Mouse (Mus musculus): Measurements from ENCODE around the gene Tbc1d4. TPM values are rescaled to one million over a fixed set of nuclear protein-coding genes. Genes with fewer than 3 reads are reported as not detected.
"Not testable (repeated sequence)": the region's sequence is repeated elsewhere in the genome, so short reads cannot be mapped to it uniquely, and the experiment has no call there.

The Tbc1d4 gene
- polyA plus RNA-seq, 1 experiment from 2014 or later = 25.5 TPM

DNA sequence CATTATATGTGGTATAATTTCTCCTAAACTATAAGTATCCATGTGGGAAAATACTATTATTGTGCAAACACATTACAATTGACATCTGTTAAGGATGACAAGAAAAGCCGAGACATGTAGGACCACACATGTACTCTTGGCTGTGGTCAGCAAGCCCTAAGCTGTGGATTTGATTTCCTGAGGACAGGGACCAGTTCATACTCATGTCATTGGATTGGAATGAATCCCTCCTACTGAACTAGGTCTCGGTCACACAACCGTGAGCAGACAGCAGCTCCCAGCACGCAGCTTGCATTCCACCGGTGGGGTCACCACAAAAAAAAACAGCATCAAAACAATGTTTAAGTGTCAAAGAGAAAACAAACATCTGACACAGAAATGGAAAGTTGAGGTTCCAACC is 15.0 kb downstream of the Tbc1d4 start:
- 55% methylated on average over 5 of the region's 5 CpGs for WGBS
- no peak overlapping the region for H3K27ac ChIP-seq
- H3K4me2 ChIP-seq = no peak overlapping the region
- no peaks in the 10 kb centered on the region for H3K9me3 ChIP-seq (replicated peaks)
- ATAC-seq (replicated peaks; ENCODE audit: insufficient number of reproducible peaks, insufficient read depth, low FRiP score, low read depth) = no peak
- H3K9ac ChIP-seq = no peak overlapping the region
- H3K4me3 ChIP-seq = no peak overlapping the region
- H3K4me1 ChIP-seq (replicated peaks) = peaks cover 20% of the 10 kb centered on the region
- no peaks in the 10 kb centered on the region for H3K27me3 ChIP-seq
- H3K36me3 ChIP-seq = no peaks in the 10 kb centered on the region

DNA sequence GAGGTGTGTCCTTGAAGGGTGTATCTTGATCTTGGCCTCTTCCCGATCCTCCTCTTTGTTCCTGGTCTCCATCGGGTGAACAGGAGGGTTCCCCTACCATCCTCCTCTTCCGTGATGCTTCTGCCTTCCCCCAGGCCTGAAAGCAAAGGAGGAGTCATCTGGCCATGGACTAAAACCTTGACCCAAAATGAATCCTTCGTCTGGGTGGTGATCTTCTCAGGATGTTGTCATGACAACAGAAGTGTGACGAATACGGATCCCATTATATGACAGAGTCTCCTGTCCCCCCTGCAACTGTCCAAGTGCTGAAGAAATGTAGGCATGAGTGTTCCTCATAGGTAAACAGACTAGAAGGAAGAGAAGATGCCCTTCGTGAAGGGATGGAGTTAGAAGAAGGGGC is 15.7 kb downstream of the Tbc1d4 start:
- WGBS = 81% methylated on average over 7 of the region's 7 CpGs
- Histone ChIP-seq H3K4me1 (replicated peaks) (peaks cover 20% of the 10 kb centered on the region), H3K9ac (no peak overlapping the region), H3K4me3 (no peak overlapping the region), H3K4me2 (no peak overlapping the region), H3K27ac (no peak overlapping the region), H3K27me3 (no peaks in the 10 kb centered on the region), H3K36me3 (no peaks in the 10 kb centered on the region), H3K9me3 (replicated peaks) (no peaks in the 10 kb centered on the region)
- no peak for ATAC-seq (replicated peaks; ENCODE audit: insufficient number of reproducible peaks, insufficient read depth, low FRiP score, low read depth)

DNA sequence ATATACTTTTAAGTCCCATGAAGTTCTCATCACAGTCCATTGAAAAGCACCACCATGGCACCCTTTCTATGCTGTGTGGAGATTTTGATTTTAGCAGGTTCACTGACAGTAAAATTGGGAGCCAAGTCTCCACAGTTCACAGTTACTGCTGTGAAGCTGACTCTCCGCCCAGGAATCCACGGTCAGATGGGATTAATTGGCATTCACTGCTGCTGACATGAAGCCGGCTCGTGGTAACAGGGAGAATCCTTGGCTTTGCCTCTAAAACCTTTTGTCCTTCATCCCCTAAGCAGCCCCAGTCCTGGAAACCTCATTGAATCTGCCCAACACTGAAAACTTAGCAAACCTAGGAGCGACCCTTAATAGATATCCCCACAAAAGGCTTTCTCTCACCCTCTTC is 17.9 kb downstream of the Tbc1d4 start:
- H3K4me3 ChIP-seq = no peak overlapping the region
- WGBS = 66% methylated on average over 5 of the region's 5 CpGs
- no peak overlapping the region for H3K4me2 ChIP-seq
- H3K27me3 ChIP-seq = no peaks in the 10 kb centered on the region
- no peaks in the 10 kb centered on the region for H3K9me3 ChIP-seq (replicated peaks)
- no peak overlapping the region for H3K9ac ChIP-seq
- no peak overlapping the region for H3K27ac ChIP-seq
- H3K36me3 ChIP-seq = no peaks in the 10 kb centered on the region
- ATAC-seq (replicated peaks; ENCODE audit: insufficient number of reproducible peaks, insufficient read depth, low FRiP score, low read depth) = no peak
- H3K4me1 ChIP-seq (replicated peaks) = peaks cover 38% of the 10 kb centered on the region

DNA sequence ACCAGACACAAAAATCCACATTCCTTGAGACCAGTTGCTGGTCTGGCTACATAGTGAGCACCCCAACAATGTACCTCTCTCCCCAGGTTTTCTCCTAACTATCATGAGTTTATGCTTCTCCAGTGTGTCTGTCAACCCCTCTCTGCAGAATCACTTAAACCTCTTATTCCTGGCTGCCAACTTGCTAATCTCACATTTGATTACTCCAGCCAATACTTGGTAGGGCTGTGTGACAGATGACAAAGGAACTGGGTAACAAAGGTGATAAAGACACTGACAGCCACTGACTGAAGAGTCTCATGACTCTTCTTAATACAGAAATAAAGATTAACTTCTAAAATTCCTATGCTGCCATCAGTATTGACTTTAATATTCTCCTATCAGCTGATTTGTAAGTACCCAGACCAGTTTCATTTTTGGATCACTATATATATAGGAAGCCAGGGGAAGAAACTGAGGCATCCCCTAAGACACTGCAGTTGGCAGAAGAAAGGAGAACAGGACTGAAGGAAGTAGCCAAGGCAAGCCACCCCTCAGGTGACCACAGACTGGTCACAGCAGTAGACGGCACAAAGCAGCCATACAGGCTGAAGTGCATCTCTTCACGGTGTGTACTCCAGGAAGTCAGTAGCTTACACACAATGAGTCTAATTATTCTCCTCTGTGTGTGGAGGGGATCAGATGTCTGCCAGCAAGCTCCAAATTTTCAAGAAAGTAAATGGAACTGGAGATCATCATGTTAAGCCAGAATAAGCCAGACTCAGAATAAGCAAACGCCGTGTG is 20.6 kb downstream of the Tbc1d4 start:
- H3K27ac ChIP-seq = peak overlapping the region; percentile 49; the same call in 1 of the 2 replicates

DNA sequence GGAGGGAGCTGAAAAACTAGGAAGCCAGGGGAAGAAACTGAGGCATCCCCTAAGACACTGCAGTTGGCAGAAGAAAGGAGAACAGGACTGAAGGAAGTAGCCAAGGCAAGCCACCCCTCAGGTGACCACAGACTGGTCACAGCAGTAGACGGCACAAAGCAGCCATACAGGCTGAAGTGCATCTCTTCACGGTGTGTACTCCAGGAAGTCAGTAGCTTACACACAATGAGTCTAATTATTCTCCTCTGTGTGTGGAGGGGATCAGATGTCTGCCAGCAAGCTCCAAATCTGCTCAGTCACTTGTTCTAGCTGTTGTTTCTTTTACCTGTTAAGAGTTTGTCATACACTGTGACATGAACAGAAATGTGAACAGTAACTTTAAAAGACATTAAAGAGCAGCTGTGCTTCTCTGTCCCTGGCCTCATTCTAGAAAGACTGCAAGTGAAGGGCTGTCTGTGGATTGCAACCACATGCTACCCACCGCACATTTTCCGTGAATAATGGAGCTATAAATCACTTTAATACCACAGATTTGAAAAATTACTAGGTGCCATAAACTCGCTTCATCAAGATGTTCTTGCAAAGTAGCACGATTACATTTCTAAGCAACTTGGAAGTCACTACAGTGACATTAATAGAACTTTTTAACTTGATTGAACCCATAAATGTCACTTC is 21.5 kb downstream of the Tbc1d4 start:
- Histone ChIP-seq H3K4me1 (replicated peaks) (peaks cover 25% of the 10 kb centered on the region), H3K27ac (peak overlapping the region; percentile 50)
- ATAC-seq (replicated peaks; ENCODE audit: insufficient number of reproducible peaks, insufficient read depth, low FRiP score, low read depth); H3K36me3 ChIP-seq; H3K4me3 ChIP-seq; H3K9me3 ChIP-seq (replicated peaks); H3K9ac ChIP-seq; H3K27me3 ChIP-seq; H3K4me2 ChIP-seq: not testable (repeated sequence)
- WGBS = 73% methylated on average over 4 of the region's 6 CpGs

More for the DNA sequence above, 20.6 kb downstream of the Tbc1d4 start:
- H3K4me1 ChIP-seq (replicated peaks) = peaks cover 25% of the 10 kb centered on the region
- not testable (repeated sequence) for H3K27me3 ChIP-seq; H3K9me3 ChIP-seq (replicated peaks); H3K9ac ChIP-seq; ATAC-seq (replicated peaks; ENCODE audit: insufficient number of reproducible peaks, insufficient read depth, low FRiP score, low read depth); H3K36me3 ChIP-seq; H3K4me3 ChIP-seq
- peak overlapping the region; percentile 6; the same call in 1 of the 2 replicates for H3K4me2 ChIP-seq
- 45% methylated on average over 3 of the region's 4 CpGs for WGBS

DNA sequence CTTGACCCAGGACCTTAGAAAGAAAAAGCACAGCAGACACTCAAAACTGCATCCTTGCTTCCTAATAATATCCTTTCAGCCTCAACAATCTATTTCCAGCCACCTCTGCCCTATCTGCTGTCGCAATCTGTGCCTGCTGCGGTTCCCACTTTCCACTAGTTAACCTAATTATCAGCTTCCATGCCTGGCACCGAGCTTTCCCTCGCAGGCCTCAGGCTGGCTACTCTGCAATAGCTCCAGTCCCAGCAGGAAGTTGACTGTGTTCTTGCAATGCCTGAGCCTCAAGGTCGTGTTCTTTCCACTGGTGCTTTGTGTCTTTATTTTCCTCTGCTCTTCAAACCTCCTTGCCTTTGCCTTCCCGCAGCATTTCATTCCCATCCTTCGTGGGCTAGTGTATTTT is 22.9 kb downstream of the Tbc1d4 start:
- no peak overlapping the region for H3K4me2 ChIP-seq
- peak overlapping the region; percentile 48 for H3K27ac ChIP-seq
- no peaks in the 10 kb centered on the region for H3K36me3 ChIP-seq
- H3K4me1 ChIP-seq (replicated peaks) = peaks cover 25% of the 10 kb centered on the region
- no peaks in the 10 kb centered on the region for H3K27me3 ChIP-seq
- H3K9ac ChIP-seq = no peak overlapping the region
- WGBS = 36% methylated on average over 7 of the region's 7 CpGs
- ATAC-seq (replicated peaks; ENCODE audit: insufficient number of reproducible peaks, insufficient read depth, low FRiP score, low read depth) = no peak
- H3K4me3 ChIP-seq = no peak overlapping the region
- H3K9me3 ChIP-seq (replicated peaks) = no peaks in the 10 kb centered on the region

DNA sequence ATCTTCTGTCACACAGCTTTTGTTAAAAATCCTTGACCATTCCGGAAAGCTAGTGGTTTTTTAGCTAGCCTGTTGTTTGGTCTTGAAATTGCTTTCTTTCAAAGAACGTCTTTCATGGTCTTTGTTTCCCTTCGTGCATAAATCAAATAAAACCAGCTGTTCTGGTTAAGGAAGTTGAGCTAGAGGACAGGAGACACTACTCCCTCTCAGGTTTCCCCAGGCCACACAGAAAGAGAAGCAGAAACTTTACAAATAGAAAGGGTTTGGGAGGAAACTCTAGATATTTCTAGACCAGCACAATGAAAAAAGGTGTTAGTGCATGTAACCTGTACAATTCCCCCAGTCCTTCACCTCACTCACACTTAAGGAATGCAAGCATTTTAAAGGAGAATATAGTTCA is 33.3 kb downstream of the Tbc1d4 start:
- no peak overlapping the region for H3K9ac ChIP-seq
- no peak overlapping the region for H3K4me2 ChIP-seq
- H3K4me1 ChIP-seq (replicated peaks) = peaks cover 13% of the 10 kb centered on the region
- H3K9me3 ChIP-seq (replicated peaks) = no peaks in the 10 kb centered on the region
- no peak overlapping the region for H3K27ac ChIP-seq
- no peaks in the 10 kb centered on the region for H3K36me3 ChIP-seq
- no peak overlapping the region for H3K4me3 ChIP-seq
- H3K27me3 ChIP-seq = no peaks in the 10 kb centered on the region
- ATAC-seq (replicated peaks; ENCODE audit: insufficient number of reproducible peaks, insufficient read depth, low FRiP score, low read depth) = no peak
- 53% methylated on average over 3 of the region's 3 CpGs for WGBS

DNA sequence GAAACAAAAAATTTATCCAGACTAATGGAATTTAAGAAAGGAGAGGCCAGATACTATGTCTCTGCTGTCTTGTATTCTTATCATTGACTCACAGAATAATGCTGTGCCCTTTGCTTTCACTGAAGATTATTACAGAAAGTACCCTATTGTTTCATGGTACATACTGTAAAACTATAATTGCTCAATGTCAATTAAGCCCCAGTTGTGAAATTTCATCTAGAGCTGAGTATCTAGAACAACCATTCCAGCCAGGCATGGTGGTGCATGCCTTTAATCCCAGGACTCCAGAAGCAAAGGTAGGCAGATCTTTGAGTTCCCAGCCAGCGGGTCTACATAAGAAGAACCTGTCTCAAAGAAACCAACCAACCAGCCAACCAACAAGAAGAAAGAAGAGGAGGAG is 34.5 kb downstream of the Tbc1d4 start:
- Histone ChIP-seq H3K4me3 (no peak overlapping the region), H3K4me2 (no peak overlapping the region), H3K27me3 (no peaks in the 10 kb centered on the region), H3K9ac (no peak overlapping the region), H3K4me1 (replicated peaks) (peaks cover 18% of the 10 kb centered on the region), H3K36me3 (no peaks in the 10 kb centered on the region), H3K27ac (no peak overlapping the region), H3K9me3 (replicated peaks) (no peaks in the 10 kb centered on the region)
- WGBS = 77% methylated on average over 1 of the region's 1 CpGs
- ATAC-seq (replicated peaks; ENCODE audit: insufficient number of reproducible peaks, insufficient read depth, low FRiP score, low read depth) = no peak

DNA sequence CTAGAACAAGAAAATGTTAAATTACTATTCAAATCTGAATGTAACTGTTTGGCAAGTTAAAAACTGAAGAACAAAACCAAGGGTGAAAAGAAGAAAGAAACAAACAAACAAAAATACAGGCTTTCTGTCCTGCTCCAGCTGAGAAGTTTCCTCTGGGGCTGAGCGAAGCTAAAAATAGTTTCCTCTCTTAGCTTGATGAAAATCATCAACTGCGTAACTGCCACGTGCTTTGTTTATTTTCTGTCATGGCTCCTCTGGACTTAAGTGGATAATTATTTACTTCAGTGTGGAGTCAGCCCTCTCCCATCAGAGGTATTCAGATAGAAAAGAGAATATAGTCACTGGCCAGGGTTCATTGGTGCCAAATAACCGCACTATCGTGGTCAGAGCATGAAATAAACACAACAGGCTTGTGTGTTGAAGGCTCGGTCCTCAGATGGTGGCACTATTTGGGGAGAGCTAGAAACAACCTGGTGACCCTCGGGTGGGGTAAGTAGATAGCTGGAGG is 35.8 kb downstream of the Tbc1d4 start:
- H3K36me3 ChIP-seq = no peaks in the 10 kb centered on the region
- H3K9me3 ChIP-seq (replicated peaks) = no peaks in the 10 kb centered on the region
- H3K9ac ChIP-seq = no peak overlapping the region
- 33% methylated on average over 7 of the region's 7 CpGs for WGBS
- ATAC-seq (replicated peaks; ENCODE audit: insufficient number of reproducible peaks, insufficient read depth, low FRiP score, low read depth) = no peak
- no peak overlapping the region for H3K4me3 ChIP-seq
- H3K27ac ChIP-seq = peak overlapping the region; percentile 72
- H3K27me3 ChIP-seq = no peaks in the 10 kb centered on the region
- H3K4me1 ChIP-seq (replicated peaks) = peaks cover 26% of the 10 kb centered on the region
- H3K4me2 ChIP-seq = no peak overlapping the region

DNA sequence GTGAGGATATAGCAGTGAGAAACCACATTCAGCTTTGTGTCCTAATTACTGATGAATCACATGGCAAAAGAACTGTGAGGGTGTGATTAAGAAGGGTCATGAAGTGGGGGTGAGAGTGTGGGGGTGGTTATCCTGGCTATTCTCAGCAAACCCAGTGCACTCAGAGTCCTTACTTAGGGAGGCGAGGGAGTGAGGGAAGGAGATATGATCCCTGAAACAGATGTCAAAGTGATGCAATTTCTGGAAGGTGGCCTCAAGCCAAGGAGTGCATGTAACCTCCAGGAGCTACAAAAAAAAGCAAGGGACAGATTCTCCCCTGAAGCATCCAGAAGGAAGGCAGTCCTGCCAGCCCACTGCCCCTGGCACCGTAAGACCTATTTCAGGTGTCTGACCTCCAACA is 40.2 kb downstream of the Tbc1d4 start:
- H3K9ac ChIP-seq = no peak overlapping the region

DNA sequence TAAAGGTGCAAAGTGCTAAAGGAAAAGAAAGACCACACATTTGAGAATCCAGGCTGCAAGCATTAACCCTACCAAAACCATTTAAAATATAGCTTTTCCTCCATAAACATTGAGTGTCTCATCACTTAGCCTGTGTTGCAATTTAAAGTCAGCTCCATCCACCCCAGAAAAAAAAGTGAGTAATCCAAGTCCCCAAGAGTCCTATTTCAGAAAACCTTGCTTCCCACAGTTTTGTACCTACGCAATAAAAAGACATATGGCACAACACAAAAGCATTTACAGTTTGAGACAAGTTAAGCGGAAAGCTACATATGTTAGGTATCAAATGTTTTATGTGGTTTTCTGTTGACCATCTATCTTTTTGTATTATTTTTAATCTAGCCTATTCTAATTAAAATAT is 42.3 kb downstream of the Tbc1d4 start:
- WGBS = 98% methylated on average over 2 of the region's 2 CpGs
- Histone ChIP-seq H3K9me3 (replicated peaks) (no peaks in the 10 kb centered on the region), H3K36me3 (no peaks in the 10 kb centered on the region), H3K4me1 (replicated peaks) (peaks cover 21% of the 10 kb centered on the region), H3K4me3 (no peak overlapping the region), H3K27me3 (no peaks in the 10 kb centered on the region), H3K9ac (no peak overlapping the region), H3K4me2 (no peak overlapping the region), H3K27ac (no peak overlapping the region)
- no peak for ATAC-seq (replicated peaks; ENCODE audit: insufficient number of reproducible peaks, insufficient read depth, low FRiP score, low read depth)

More for the DNA sequence above, 40.2 kb downstream of the Tbc1d4 start:
- Histone ChIP-seq H3K4me3 (no peak overlapping the region), H3K27ac (no peak overlapping the region), H3K27me3 (no peaks in the 10 kb centered on the region), H3K4me1 (replicated peaks) (peaks cover 28% of the 10 kb centered on the region), H3K9me3 (replicated peaks) (no peaks in the 10 kb centered on the region), H3K4me2 (no peak overlapping the region), H3K36me3 (no peaks in the 10 kb centered on the region)
- ATAC-seq (replicated peaks; ENCODE audit: insufficient number of reproducible peaks, insufficient read depth, low FRiP score, low read depth) = no peak
- 41% methylated on average over 2 of the region's 2 CpGs for WGBS
